Mouse (Mus musculus) subcutaneous adipose tissue, adult 2 months (tissue): Measurements from ENCODE around the gene Ifi203. TPM values are rescaled to one million over a fixed set of nuclear protein-coding genes. Genes with fewer than 3 reads are reported as not detected.

ENCODE experiments used
- polyA plus RNA-seq: library from polyadenylated mRNA; depleted of rRNA; stranded (reverse); fragments of >200 nt; gene quantifications from 2 replicates; pipeline ENCODE4 v1.2.3, GENCODE M21; 2012; ENCODE audit warnings: low replicate concordance; rRNA removed

Ifi203 gene
- 14.8 and 22.6 TPM in 2 replicates for polyA plus RNA-seq

GRCm38 (mm10) chr1:173941924-173942779, at the start of gene Ifi203, which contains the start of gene Mndal:
TSS of gene Ifi203 (minus strand) at chr1:173942672.
TSS of gene Mndal (minus strand) at chr1:173942491.

DNA sequence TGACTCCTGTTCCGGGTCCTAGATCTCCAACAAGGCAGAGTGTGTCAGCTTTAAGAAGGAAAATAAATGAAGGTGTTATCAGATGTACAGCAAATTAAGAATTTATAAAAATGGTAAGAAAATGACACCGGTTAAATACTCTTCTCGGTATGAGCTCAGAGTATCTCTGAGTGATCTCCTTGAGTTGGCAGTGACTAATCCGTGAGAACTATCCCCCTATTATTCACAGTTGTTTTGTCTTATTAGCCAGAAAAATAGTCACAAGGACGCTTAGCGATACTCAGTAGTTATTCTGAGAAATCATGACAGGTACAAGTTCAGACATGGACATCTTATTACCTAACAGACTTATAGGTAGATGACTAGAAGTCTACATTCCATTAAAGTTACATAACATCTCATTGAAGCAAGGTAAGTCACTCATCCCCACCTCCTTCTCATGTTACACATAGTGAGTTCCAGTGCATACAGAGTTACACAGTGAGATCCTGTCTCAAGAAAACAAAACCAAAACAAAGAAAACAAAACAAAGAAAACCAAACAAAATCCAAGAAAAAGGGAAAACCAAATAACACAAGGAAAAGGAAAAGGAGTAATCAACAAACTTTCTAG, 40.3 kb upstream of the Ifi203 start, which contains the start of gene Ifi202b:
Gene Ifi202b, minus strand, starts transcription at position 51 of the 612 bp plus-strand sequence.

DNA sequence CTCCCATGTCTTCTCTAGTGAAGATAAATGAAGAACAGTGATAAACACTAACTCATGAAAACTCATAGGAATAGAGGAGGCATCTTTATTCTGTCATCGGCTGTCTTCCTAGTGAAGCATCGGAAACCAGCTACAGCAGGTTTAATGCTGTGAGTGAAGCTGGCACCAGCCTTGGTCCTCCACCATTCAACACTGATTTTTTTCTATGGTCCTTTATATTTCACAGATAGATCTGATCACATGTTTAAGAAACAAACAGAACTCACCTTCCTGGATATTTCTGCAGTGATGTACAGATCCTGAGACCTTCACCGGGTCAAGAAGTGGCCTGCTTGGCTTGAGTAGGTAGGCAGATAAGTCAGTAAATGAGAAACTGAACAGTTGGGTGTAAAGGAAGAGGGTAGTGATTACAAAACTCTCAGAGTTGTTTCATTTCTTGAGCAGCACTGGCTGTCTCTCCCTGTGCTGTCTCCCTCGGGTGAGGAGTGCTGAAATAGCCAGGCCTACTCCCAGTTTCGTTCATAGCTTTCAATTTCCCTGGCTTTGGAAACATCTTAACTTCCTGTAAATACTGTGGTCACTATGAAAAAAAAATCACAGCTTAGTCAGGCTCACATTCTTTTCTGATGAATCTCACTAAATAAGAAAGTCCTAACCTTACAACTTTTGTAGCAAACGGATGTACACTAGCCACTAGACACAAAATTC, 29.8 kb downstream of the Ifi203 start, which contains the start of gene Ifi211:
Gene Ifi211, minus strand, starts transcription at position 499 of the 708 bp plus-strand sequence.

Other genes with a start within 250 kb of the Ifi203 start
- gene Ifi207, start 200.9 kb downstream of the Ifi203 start, polyA plus RNA-seq = 13.8 and 23.6 TPM in 2 replicates
- gene Ifi204, start 175.7 kb downstream of the Ifi203 start, polyA plus RNA-seq = 4.5 and 4.7 TPM in 2 replicates
- 2.6 and 3.2 TPM in 2 replicates for gene Ifi211, start 29.6 kb downstream of the Ifi203 start, polyA plus RNA-seq
- gene Mndal, start 181 bp downstream of the Ifi203 start, polyA plus RNA-seq = 7.7 TPM in 2 replicates
- 1.3 TPM in 1 of 2 replicates, not detected in the other for gene Ifi202b, start 40.1 kb upstream of the Ifi203 start, polyA plus RNA-seq
- gene Ifi205, start 89.1 kb upstream of the Ifi203 start, polyA plus RNA-seq = 4.1 and 7.4 TPM in 2 replicates
- 0.17 and 0.27 TPM in 2 replicates for gene Olfr433, start 98.0 kb upstream of the Ifi203 start, polyA plus RNA-seq
- gene Olfr432, start 106.5 kb upstream of the Ifi203 start, polyA plus RNA-seq = 0.21 TPM in 1 of 2 replicates, not detected in the other
- gene Olfr430, start 123.9 kb upstream of the Ifi203 start, polyA plus RNA-seq = not detected in 2 replicates
- not detected in 2 replicates for gene Olfr429, start 141.7 kb upstream of the Ifi203 start, polyA plus RNA-seq
- not detected in 2 replicates for gene Olfr427, start 154.2 kb upstream of the Ifi203 start, polyA plus RNA-seq
- not detected in 2 replicates for gene Olfr231, start 178.5 kb upstream of the Ifi203 start, polyA plus RNA-seq
- not detected in 2 replicates for gene Olfr424, start 188.8 kb upstream of the Ifi203 start, polyA plus RNA-seq
- not detected in 2 replicates for gene Olfr420, start 213.0 kb upstream of the Ifi203 start, polyA plus RNA-seq
- gene Spta1, start 230.1 kb upstream of the Ifi203 start, polyA plus RNA-seq = 0.01 and 0.03 TPM in 2 replicates